Mouse (Mus musculus) adrenal gland (tissue): ENCODE measurements around the gene Gatad2b.
"Not testable (repeated sequence)": the region's sequence is repeated elsewhere in the genome, so short reads cannot be mapped to it uniquely, and the experiment has no call there.

ENCODE experiments used
- intact Hi-C: fragments of 180-260 bp; cut with DNase I; formaldehyde crosslinking; loops from one replicate; pipeline ENCODE4 v1.15.1; 2025

The Gatad2b gene

GRCm38 (mm10) chr3:90265034-90265931, 27.7 kb upstream of the Gatad2b start, which contains the start of gene Dennd4b:
Gene Dennd4b, plus strand, starts transcription at chr3:90265185.
- intact Hi-C loops, result loop anchor here (2.0 kb wide), 1 partner anchor 108 kb away; no protein-coding TSS in a partner anchor

GRCm38 (mm10) chr3:90265932-90266741, 26.8 kb upstream of the Gatad2b start:
- intact Hi-C loops, result loop anchor here (2.0 kb wide), 1 partner anchor 107 kb away; no protein-coding TSS in a partner anchor

GRCm38 (mm10) chr3:90266901-90267775, 25.8 kb upstream of the Gatad2b start:
- intact Hi-C loops, result no loop called here

GRCm38 (mm10) chr3:90268190-90268589, 24.8 kb upstream of the Gatad2b start:
- intact Hi-C loops, result no loop called here

GRCm38 (mm10) chr3:90268971-90269370, 24.0 kb upstream of the Gatad2b start:
- intact Hi-C loops, result no loop called here

GRCm38 (mm10) chr3:90270784-90271183, 22.2 kb upstream of the Gatad2b start:
- intact Hi-C loops, result loop anchor here (5.0 kb wide), 1 partner anchor 92 kb away; no protein-coding TSS in a partner anchor

- intact Hi-C loops, result loop anchor here (5.0 kb wide), 1 partner anchor 90 kb away; no protein-coding TSS in a partner anchor
Measured at GRCm38 (mm10) chr3:90272170-90272569, 20.8 kb upstream of the Gatad2b start.

GRCm38 (mm10) chr3:90273855-90274254, 19.1 kb upstream of the Gatad2b start:
- intact Hi-C loops, result loop anchor here (5.0 kb wide), 1 partner anchor 88 kb away; no protein-coding TSS in a partner anchor

GRCm38 (mm10) chr3:90275286-90275685, 17.7 kb upstream of the Gatad2b start:
- intact Hi-C loops, result no loop called here

GRCm38 (mm10) chr3:90276858-90277257, 16.1 kb upstream of the Gatad2b start:
- intact Hi-C loops, result no loop called here

- intact Hi-C loops, result no loop called here
Measured at GRCm38 (mm10) chr3:90277793-90278192, 15.2 kb upstream of the Gatad2b start.

- intact Hi-C loops, result no loop called here
Measured at GRCm38 (mm10) chr3:90278211-90278610, 14.8 kb upstream of the Gatad2b start.

- intact Hi-C loops, result no loop called here
Measured at GRCm38 (mm10) chr3:90279216-90279615, 13.8 kb upstream of the Gatad2b start.

- intact Hi-C loops, result no loop called here
Measured at GRCm38 (mm10) chr3:90279743-90280142, 13.2 kb upstream of the Gatad2b start.

- intact Hi-C loops, result no loop called here
Measured at GRCm38 (mm10) chr3:90280708-90281107, 12.3 kb upstream of the Gatad2b start.

- intact Hi-C loops, result no loop called here
Measured at GRCm38 (mm10) chr3:90284150-90284549, 8.8 kb upstream of the Gatad2b start.

GRCm38 (mm10) chr3:90289403-90289802, 3.6 kb upstream of the Gatad2b start:
- intact Hi-C loops, result not testable (repeated sequence)

- intact Hi-C loops, result loop anchor here (5.0 to 10.0 kb wide), 2 partner anchors 82 to 174 kb away; partner anchors contain the start of gene Npr1
Measured at GRCm38 (mm10) chr3:90290602-90291001, 2.4 kb upstream of the Gatad2b start.

- intact Hi-C loops, result loop anchor here (5.0 to 10.0 kb wide), 2 partner anchors 80 to 173 kb away; partner anchors contain the start of gene Npr1
Measured at GRCm38 (mm10) chr3:90291982-90292344, 1.0 kb upstream of the Gatad2b start.

GRCm38 (mm10) chr3:90293352-90294063, 530 bp downstream of the Gatad2b start:
- intact Hi-C loops, result loop anchor here (5.0 to 10.0 kb wide), 2 partner anchors 79 to 171 kb away; partner anchors contain the start of gene Npr1
